Mouse (Mus musculus): Measurements from ENCODE around the gene Rpl10a. TPM values are rescaled to one million over a fixed set of nuclear protein-coding genes. Genes with fewer than 3 reads are reported as not detected.
A peak's percentile ranks its signal among the peaks of the same experiment; 100 is the strongest.

Gene Rpl10a
- 639 and 690 TPM in 2 replicates for polyA plus RNA-seq (2015; fragmentation: Nextera tagmentation; extraction: Ambion mirVana)

DNA sequence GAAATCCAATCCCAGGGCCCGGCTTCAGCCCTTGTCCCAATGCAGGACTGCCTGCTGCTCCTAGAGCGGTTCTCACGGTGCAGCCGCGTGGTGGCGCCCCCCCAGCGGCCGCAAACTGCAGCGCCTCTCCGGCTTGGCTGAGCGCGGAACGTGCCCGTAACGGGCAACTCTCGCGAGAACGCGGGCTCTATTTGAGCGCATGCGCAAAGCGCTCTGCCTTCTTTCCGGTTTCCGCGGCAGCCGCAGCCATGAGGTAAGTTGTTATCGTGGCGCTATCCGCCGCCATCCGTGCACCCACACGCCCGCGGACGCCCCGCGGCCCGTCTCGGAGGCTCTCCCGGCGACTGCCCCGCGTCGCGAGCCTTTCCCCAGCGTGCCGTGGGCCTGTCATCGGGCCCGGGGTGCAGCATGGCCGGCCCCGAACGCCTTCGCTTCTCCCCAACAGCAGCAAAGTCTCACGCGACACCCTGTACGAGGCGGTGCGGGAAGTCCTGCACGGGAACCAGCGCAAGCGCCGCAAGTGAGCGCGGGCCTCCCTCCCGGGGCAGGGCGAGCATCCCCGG lies at the start of gene Rpl10a:
Gene Rpl10a, plus strand, starts transcription at position 106 of the 563 bp plus-strand sequence.
- H3K4me2 ChIP-seq (replicated peaks) = peak within 1 kb of the TSS; percentile 80
- H3K4me1 ChIP-seq (replicated peaks) = peaks cover 38% of the 10 kb centered on the region
- ATAC-seq = peak; percentile 87
- peak within 1 kb of the TSS; percentile 99 for H3K9ac ChIP-seq
- H3K36me3 ChIP-seq = peaks cover 16% of the 10 kb centered on the region
- H3K4me3 ChIP-seq (replicated peaks) = peak within 1 kb of the TSS; percentile 86
- H3K27me3 ChIP-seq (replicated peaks) = no peaks in the 10 kb centered on the region
- no peaks in the 10 kb centered on the region for H3K9me3 ChIP-seq
- 0% methylated on average over 67 of the region's 67 CpGs for whole genome bisulfite sequencing
- peak within 1 kb of the TSS; percentile 96 for H3K27ac ChIP-seq

DNA sequence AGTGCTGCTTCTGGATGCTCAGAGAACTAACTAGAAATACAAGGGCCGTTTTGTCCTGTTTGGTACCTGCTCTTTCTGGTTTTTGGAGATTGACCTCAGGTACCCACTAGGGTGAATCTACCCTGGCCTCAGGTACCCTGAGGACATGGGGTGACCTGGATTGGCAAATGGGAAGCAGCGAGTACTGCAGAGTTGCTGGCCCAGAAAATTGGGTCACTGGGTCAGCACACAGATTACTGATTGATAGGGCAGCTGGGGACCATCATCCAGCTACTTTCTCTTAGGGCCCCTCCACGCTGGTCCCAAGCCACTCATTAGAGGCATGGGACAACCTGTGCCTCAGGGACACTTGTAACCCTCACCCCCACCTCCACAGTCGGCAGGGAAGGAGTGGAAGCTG lies 49.0 kb upstream of the Rpl10a start:
- Histone ChIP-seq H3K9me3 (no peaks in the 10 kb centered on the region), H3K4me3 (replicated peaks) (no peak overlapping the region), H3K4me2 (replicated peaks) (no peak overlapping the region), H3K9ac (no peak overlapping the region), H3K36me3 (no peaks in the 10 kb centered on the region), H3K27me3 (replicated peaks) (no peaks in the 10 kb centered on the region), H3K4me1 (replicated peaks) (peaks cover 49% of the 10 kb centered on the region), H3K27ac (no peak overlapping the region)
- ATAC-seq = no peak
- WGBS = 50% methylated on average over 4 of the region's 4 CpGs

DNA sequence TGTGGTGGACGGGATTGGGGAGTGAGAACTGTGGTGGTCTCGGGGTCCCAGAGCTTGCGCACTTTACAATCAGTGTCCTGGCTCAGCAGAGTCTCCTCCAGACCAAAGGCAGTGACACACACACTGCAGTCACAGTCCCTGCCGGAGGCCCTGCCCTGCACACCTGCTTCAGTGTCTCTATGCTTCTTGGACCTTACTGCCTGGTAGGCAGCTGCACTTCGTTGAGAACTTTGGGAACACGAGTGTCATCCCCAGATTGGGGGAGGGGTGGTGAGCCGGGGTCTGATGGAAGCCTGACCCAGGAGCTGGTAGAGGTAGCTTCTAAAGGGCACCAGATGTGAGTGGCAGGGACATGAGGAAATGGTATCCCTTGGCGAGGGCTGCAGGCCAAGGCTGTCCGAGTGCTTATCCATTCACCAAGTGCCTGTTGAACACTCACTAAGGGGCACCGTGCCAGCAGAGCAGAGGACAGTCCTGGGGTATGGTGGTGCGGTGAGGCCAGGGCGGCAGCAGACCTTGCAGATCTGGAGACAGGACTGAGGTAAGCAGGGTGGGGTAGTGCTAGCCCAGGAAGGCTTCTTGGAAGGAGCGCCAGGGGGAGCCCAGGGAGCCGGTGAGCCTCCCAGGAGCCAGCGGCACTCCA lies 48.4 kb upstream of the Rpl10a start:
- no peak for ATAC-seq
- H3K27ac ChIP-seq = 0 out of 2 replicates have a peak overlapping the region, but pooled peaks have one; percentile 3
- H3K4me3 ChIP-seq (replicated peaks) = no peak overlapping the region
- no peak overlapping the region for H3K4me2 ChIP-seq (replicated peaks)
- H3K27me3 ChIP-seq (replicated peaks) = no peaks in the 10 kb centered on the region
- no peaks in the 10 kb centered on the region for H3K9me3 ChIP-seq
- 66% methylated on average over 15 of the region's 15 CpGs for WGBS
- H3K4me1 ChIP-seq (replicated peaks) = peaks cover 54% of the 10 kb centered on the region
- no peak overlapping the region for H3K9ac ChIP-seq
- no peaks in the 10 kb centered on the region for H3K36me3 ChIP-seq

DNA sequence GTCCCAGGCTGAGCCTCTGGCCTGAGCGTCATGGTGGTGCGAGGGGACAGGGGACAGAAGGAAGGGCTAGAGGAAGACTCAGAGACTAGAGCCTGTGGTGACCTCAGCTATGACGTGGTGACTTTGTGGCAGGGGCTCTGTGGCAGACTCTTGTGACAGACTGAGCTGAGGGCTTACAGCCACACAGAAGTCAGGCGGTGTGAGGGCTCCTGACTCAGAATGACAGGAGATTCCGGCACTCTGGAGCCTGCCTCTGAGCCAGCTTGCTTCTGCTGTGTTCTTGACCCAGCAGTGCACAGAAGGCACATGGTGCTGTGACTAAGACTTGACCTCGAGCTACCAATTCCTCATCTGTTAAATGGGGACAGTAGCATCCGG lies 47.9 kb upstream of the Rpl10a start:
- Histone ChIP-seq H3K27me3 (replicated peaks) (no peaks in the 10 kb centered on the region), H3K36me3 (no peaks in the 10 kb centered on the region), H3K4me2 (replicated peaks) (no peak overlapping the region), H3K27ac (0 out of 2 replicates have a peak overlapping the region, but pooled peaks have one; percentile 3), H3K4me3 (replicated peaks) (no peak overlapping the region), H3K4me1 (replicated peaks) (peaks cover 59% of the 10 kb centered on the region), H3K9ac (no peak overlapping the region), H3K9me3 (no peaks in the 10 kb centered on the region)
- 77% methylated on average over 7 of the region's 7 CpGs for WGBS
- ATAC-seq = no peak

GRCm38 (mm10) chr17:28280831-28281377 lies 47.4 kb upstream of the Rpl10a start:
- no peak overlapping the region for H3K9ac ChIP-seq
- no peak overlapping the region for H3K4me3 ChIP-seq (replicated peaks)
- no peak overlapping the region for H3K4me2 ChIP-seq (replicated peaks)
- H3K36me3 ChIP-seq = no peaks in the 10 kb centered on the region
- no peaks in the 10 kb centered on the region for H3K27me3 ChIP-seq (replicated peaks)
- no peak overlapping the region for H3K27ac ChIP-seq
- no peaks in the 10 kb centered on the region for H3K9me3 ChIP-seq
- peaks cover 64% of the 10 kb centered on the region for H3K4me1 ChIP-seq (replicated peaks)
- WGBS = 23% methylated on average over 5 of the region's 5 CpGs
- ATAC-seq = peak; percentile 29

DNA sequence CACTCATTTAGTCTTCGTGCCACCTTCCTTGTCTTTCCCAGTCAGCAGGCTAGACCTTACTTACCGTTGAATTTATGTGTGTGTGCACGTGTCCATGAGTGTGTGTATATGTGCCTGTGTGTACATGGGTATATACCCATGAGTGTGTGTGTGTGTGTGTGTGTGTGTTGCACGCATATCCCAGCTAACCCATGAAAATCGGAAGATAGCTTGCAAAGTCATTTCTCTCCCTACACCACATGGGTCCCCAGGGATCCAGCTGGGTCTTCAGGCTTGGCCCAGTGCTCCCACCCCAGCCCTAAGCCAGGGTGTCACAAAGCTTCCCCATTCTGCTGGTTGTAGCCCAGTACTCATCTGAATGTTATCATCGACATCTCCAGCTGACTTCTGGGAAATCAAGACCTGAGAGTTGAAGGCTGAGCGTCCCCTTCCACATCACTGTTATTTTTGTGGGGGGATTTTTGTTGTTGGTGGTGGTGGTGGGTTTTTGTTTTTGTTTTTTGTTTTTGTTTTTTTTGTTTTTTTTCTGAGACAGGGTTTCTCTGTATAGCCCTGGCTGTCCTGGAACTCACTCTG lies 46.3 kb upstream of the Rpl10a start:
- H3K9ac ChIP-seq = no peak overlapping the region
- H3K4me1 ChIP-seq (replicated peaks) = peaks cover 73% of the 10 kb centered on the region
- no peak for ATAC-seq
- no peaks in the 10 kb centered on the region for H3K27me3 ChIP-seq (replicated peaks)
- no peak overlapping the region for H3K4me2 ChIP-seq (replicated peaks)
- H3K36me3 ChIP-seq = no peaks in the 10 kb centered on the region
- H3K4me3 ChIP-seq (replicated peaks) = no peak overlapping the region
- no peak overlapping the region for H3K27ac ChIP-seq
- WGBS = 90% methylated on average over 7 of the region's 7 CpGs
- H3K9me3 ChIP-seq = no peaks in the 10 kb centered on the region

- Histone ChIP-seq H3K9ac (no peak overlapping the region), H3K27ac (no peak overlapping the region), H3K36me3 (no peaks in the 10 kb centered on the region), H3K9me3 (no peaks in the 10 kb centered on the region), H3K4me3 (replicated peaks) (no peak overlapping the region), H3K4me1 (replicated peaks) (peaks cover 74% of the 10 kb centered on the region), H3K4me2 (replicated peaks) (no peak overlapping the region), H3K27me3 (replicated peaks) (no peaks in the 10 kb centered on the region)
- WGBS = 84% methylated on average over 10 of the region's 10 CpGs
- no peak for ATAC-seq
Measured at GRCm38 (mm10) chr17:28283199-28283598, 45.1 kb upstream of the Rpl10a start.

DNA sequence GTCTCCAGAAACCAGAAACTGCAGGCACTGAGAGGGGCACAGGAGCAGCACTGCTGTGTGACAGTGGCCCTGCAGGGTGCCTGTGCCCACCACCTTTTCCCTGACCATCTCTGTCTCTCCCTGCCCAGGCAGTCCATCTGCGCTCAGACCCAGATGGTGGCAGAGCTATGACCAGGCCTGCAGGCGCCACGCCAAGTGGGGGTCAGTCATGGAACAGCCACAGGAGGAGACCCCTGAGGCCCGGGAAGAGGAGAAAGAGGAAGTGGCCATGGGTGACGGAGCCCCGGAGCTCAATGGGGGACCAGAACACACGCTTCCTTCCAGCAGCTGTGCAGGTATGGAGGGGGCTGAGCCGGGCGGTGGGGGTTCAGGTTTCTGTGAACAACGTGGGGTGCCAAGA lies 42.1 kb upstream of the Rpl10a start:
- Histone ChIP-seq H3K9me3 (no peaks in the 10 kb centered on the region), H3K27me3 (replicated peaks) (no peaks in the 10 kb centered on the region), H3K4me3 (replicated peaks) (no peak overlapping the region), H3K27ac (no peak overlapping the region), H3K4me2 (replicated peaks) (no peak overlapping the region), H3K9ac (no peak overlapping the region), H3K36me3 (no peaks in the 10 kb centered on the region), H3K4me1 (replicated peaks) (peaks cover 53% of the 10 kb centered on the region)
- WGBS = 80% methylated on average over 10 of the region's 10 CpGs
- ATAC-seq = no peak

- peaks cover 50% of the 10 kb centered on the region for H3K4me1 ChIP-seq (replicated peaks)
- H3K36me3 ChIP-seq = no peaks in the 10 kb centered on the region
- no peak overlapping the region for H3K4me3 ChIP-seq (replicated peaks)
- no peak overlapping the region for H3K4me2 ChIP-seq (replicated peaks)
- H3K9ac ChIP-seq = no peak overlapping the region
- H3K27ac ChIP-seq = no peak overlapping the region
- ATAC-seq = 0 out of 2 replicates have a peak, but pooled peaks have one; percentile 3
- no peaks in the 10 kb centered on the region for H3K27me3 ChIP-seq (replicated peaks)
- H3K9me3 ChIP-seq = no peaks in the 10 kb centered on the region
- 51% methylated on average over 5 of the region's 5 CpGs for WGBS
Measured at GRCm38 (mm10) chr17:28286964-28287363, 41.3 kb upstream of the Rpl10a start.

DNA sequence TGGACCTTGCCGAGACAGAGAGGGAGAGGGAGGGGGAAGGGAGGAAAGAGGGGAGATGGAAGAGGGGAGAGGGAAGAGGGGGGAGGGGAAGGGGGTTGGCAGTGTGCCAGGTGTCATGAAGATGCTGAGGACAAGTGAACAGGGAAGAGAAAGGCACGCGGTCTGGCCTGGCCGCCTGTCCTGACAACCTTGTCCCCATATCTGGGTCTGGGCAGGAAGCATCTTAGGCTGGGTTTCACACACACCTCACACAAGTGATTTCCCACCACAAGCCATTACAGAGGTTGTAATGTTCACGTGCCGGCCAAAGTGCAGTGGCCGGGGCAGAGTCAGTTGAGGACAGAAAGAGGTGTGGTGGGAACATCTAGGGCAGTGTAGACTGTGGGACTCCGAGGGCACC lies 40.7 kb upstream of the Rpl10a start:
- 39% methylated on average over 8 of the region's 8 CpGs for WGBS

DNA sequence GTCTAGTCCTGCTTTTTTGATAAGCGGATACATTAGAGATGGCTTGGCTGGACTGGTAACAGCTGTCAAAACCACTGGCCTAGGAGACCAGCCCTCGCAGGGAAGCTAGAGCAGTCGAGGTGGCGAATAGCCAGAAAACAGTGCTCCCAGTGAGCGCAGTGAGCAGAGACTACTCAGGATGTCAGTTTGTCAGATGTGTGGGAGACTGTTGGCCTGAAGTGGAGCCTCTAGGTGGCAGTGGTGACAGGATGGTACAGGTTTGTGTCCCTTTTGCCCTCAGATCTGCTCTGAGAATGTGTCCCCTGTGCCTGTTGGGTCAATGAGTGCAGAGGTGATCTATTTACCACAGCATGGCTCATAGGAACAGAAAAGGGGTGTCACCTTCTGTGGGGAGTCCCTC lies 40.3 kb upstream of the Rpl10a start:
- H3K4me3 ChIP-seq (replicated peaks) = no peak overlapping the region
- H3K36me3 ChIP-seq = no peaks in the 10 kb centered on the region
- H3K27ac ChIP-seq = 0 out of 2 replicates have a peak overlapping the region, but pooled peaks have one; percentile 17
- no peaks in the 10 kb centered on the region for H3K27me3 ChIP-seq (replicated peaks)
- H3K9ac ChIP-seq = no peak overlapping the region
- no peaks in the 10 kb centered on the region for H3K9me3 ChIP-seq
- WGBS = 49% methylated on average over 5 of the region's 5 CpGs
- H3K4me1 ChIP-seq (replicated peaks) = peaks cover 47% of the 10 kb centered on the region
- H3K4me2 ChIP-seq (replicated peaks) = no peak overlapping the region
- ATAC-seq = peak; percentile 46

More for the DNA sequence above, 40.7 kb upstream of the Rpl10a start:
- Histone ChIP-seq H3K27ac (0 out of 2 replicates have a peak overlapping the region, but pooled peaks have one; percentile 17), H3K4me1 (replicated peaks) (peaks cover 50% of the 10 kb centered on the region), H3K9me3 (no peaks in the 10 kb centered on the region), H3K4me3 (replicated peaks) (no peak overlapping the region), H3K27me3 (replicated peaks) (no peaks in the 10 kb centered on the region), H3K36me3 (no peaks in the 10 kb centered on the region), H3K4me2 (replicated peaks) (no peak overlapping the region), H3K9ac (no peak overlapping the region)
- peak; percentile 84 for ATAC-seq

GRCm38 (mm10) chr17:28290262-28290661 lies 38.0 kb upstream of the Rpl10a start:
- no peak overlapping the region for H3K4me3 ChIP-seq (replicated peaks)
- H3K4me1 ChIP-seq (replicated peaks) = peaks cover 44% of the 10 kb centered on the region
- WGBS = 54% methylated on average over 3 of the region's 3 CpGs
- H3K36me3 ChIP-seq = no peaks in the 10 kb centered on the region
- no peak for ATAC-seq
- no peak overlapping the region for H3K4me2 ChIP-seq (replicated peaks)
- no peak overlapping the region for H3K9ac ChIP-seq
- H3K27me3 ChIP-seq (replicated peaks) = no peaks in the 10 kb centered on the region
- no peaks in the 10 kb centered on the region for H3K9me3 ChIP-seq
- H3K27ac ChIP-seq = no peak overlapping the region
